Mouse (Mus musculus) forebrain, embryonic 14.5 days (tissue): ENCODE measurements at regions not wholly inside any gene's neighbourhood (a gene's known extent, or its start where the extent isn't known, plus 50 kb on each side); places are given as distances from the start of the nearest gene placed in this dataset.

Source experiments
- ATAC-seq: fragments of 200-750 bp; cut with Nextera tagmentation; 2 replicates; pipeline ENCODE4 v1.8.0; 2017; ENCODE audit warnings: mild to moderate bottlenecking, moderate library complexity
- DNase-seq: peaks from one replicate; pipeline ENCODE4 v3.0.0-alpha.2; 2015; ENCODE audit warnings: low spot score
- H3K27ac ChIP-seq: fragments of 300-500 bp; sonication (generic); 2 replicates; pipeline ENCODE4 v1.5.1; 2014; ENCODE audit warnings: low read depth, mild to moderate bottlenecking, control low read depth, low read length, moderate library complexity
- H3K27me3 ChIP-seq: fragments of 300-500 bp; sonication (generic); replicated peaks from 2 replicates; pipeline ENCODE4 v1.6.1; 2014; ENCODE audit warnings: low read length, control low read depth, mixed read lengths; ENCODE audit not compliant: control insufficient read depth, insufficient read depth
- H3K36me3 ChIP-seq: fragments of 300-500 bp; sonication (generic); 2 replicates; pipeline ENCODE4 v1.6.1; 2014; ENCODE audit warnings: low read length, control low read depth; ENCODE audit not compliant: control insufficient read depth, insufficient read depth
- H3K4me1 ChIP-seq: fragments of 300-500 bp; sonication (generic); 2 replicates; pipeline ENCODE4 v1.6.1; 2014; ENCODE audit warnings: antibody characterized with exemption, low read length, control low read depth; ENCODE audit not compliant: control insufficient read depth, insufficient read depth
- H3K4me2 ChIP-seq: fragments of 300-500 bp; sonication (generic); 2 replicates; pipeline ENCODE4 v1.6.1; 2014; ENCODE audit warnings: mild to moderate bottlenecking, control low read depth, low read length
- H3K4me3 ChIP-seq: fragments of 300-500 bp; sonication (generic); 2 replicates; pipeline ENCODE4 v1.5.1; 2014; ENCODE audit warnings: low read depth, low read length, control low read depth
- H3K9ac ChIP-seq: fragments of 300-500 bp; sonication (generic); 2 replicates; pipeline ENCODE4 v1.6.1; 2014; ENCODE audit warnings: mild to moderate bottlenecking, low read length, control low read depth, moderate library complexity
- H3K9me3 ChIP-seq: fragments of 300-500 bp; sonication (generic); replicated peaks from 2 replicates; pipeline ENCODE4 v1.6.1; 2016; ENCODE audit warnings: low read length, control low read depth, mixed read lengths; ENCODE audit not compliant: control insufficient read depth
- WGBS: fragments of 180-500 bp; shearing (Covaris S2); extraction: QIAGEN DNeasy Blood & Tissue Kit; methylation state at CpG from one replicate; pipeline ENCODE4 v1.1.7; 2014; 5-methylcytosine and 5-hydroxymethylcytosine counted together

GRCm38 (mm10) chr3:126276008-126276700 is 87.3 kb upstream of the Arsj start:
- DNase-seq (no peak), ATAC-seq (no peak)
- no peaks in the 10 kb centered on the region for H3K27me3 ChIP-seq
- WGBS = 64% methylated on average over 3 of the region's 3 CpGs
- no peaks in the 10 kb centered on the region for H3K9me3 ChIP-seq
- H3K9ac ChIP-seq = no peak overlapping the region
- H3K4me3 ChIP-seq = no peak overlapping the region
- H3K36me3 ChIP-seq = no peaks in the 10 kb centered on the region
- H3K4me2 ChIP-seq = no peak overlapping the region
- H3K4me1 ChIP-seq = no peaks in the 10 kb centered on the region
- H3K27ac ChIP-seq = no peak overlapping the region

DNA sequence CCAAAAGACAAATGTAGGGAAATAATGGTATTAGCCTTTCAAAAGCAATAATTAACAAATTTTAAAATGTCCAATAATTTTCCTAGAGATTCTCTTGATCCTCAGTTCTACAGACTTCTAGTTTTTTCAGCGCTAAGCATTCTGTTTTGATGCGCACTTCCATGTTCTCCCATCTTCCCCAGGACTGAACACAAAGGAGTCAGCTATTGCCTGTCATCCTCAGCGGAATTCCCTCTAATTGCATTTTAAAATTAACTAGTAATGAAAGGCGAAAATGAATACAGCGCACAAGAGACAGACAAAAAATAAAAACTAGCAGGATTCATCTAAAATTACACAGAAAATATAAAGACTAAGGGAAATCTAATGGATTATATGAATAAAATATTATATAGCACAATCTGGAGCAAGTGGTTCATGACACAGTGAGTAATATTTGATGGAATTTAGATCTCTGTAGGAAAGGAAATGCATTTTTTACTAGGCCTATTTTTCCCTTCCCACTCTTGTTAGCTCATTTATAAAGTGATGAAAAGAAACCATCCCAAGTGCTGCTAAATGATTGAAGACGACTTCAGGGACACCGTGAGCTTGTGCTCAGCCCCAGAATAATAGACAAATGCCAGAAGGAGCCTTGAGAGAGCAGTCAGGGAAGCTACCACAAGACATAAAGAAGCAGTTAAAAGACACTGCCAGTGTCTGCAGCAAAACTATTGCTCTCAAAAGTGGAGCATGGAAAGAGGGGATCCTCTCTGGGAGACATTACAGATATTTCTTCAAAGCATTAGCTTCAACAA is 79.0 kb upstream of the Arsj start:
- ATAC-seq = no peak
- DNase-seq = no peak
- no peak overlapping the region for H3K9ac ChIP-seq
- H3K4me2 ChIP-seq = no peak overlapping the region
- no peaks in the 10 kb centered on the region for H3K4me1 ChIP-seq
- no peaks in the 10 kb centered on the region for H3K27me3 ChIP-seq
- H3K27ac ChIP-seq = no peak overlapping the region
- no peaks in the 10 kb centered on the region for H3K36me3 ChIP-seq
- WGBS = 77% methylated on average over 7 of the region's 7 CpGs
- no peak overlapping the region for H3K4me3 ChIP-seq
- no peaks in the 10 kb centered on the region for H3K9me3 ChIP-seq

DNA sequence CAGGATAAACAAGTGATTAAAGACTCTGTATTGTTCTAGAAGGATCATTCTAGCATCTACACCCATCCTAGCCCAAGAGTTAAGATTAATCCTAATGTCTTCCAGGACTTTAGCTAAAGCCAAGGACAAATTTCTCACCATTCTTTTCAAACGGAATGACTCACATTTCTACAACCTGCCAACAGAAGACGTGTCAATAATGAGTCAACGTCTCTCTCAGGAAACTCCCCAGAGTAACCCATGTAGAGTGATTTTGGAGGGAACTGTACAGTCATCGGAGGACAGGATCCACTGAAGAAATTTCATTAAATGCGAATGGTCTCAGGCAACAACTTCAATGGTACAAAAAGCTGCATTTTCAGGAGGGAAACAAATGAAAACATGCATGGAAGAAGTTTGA is 71.2 kb upstream of the Arsj start:
- H3K9me3 ChIP-seq = no peaks in the 10 kb centered on the region
- H3K9ac ChIP-seq = no peak overlapping the region
- no peak overlapping the region for H3K4me2 ChIP-seq
- no peak for ATAC-seq
- no peaks in the 10 kb centered on the region for H3K4me1 ChIP-seq
- no peak overlapping the region for H3K4me3 ChIP-seq
- no peak for DNase-seq
- 84% methylated on average over 5 of the region's 5 CpGs for WGBS
- H3K27ac ChIP-seq = no peak overlapping the region
- H3K27me3 ChIP-seq = no peaks in the 10 kb centered on the region
- H3K36me3 ChIP-seq = no peaks in the 10 kb centered on the region

DNA sequence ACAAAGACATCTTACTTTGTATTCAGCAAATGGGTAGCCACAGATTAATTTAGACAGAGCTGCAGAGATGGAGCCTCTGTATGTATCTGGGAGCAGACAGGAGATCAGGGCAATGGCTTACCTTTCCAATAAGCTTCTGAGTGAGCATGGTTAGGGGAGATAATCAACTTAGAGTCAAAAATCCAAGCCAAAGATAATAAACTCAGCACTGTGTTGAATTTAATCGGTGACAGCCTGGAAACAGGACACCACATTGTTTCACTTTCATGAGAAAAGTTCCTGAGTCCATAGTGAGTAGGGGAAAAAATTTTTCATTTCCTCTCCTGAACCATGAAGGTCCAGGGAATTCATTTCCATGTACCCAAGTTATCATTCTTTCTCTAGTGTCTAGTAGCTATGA is 70.7 kb upstream of the Arsj start:
- ATAC-seq (no peak), DNase-seq (no peak)
- Histone ChIP-seq H3K27me3 (no peaks in the 10 kb centered on the region), H3K36me3 (no peaks in the 10 kb centered on the region), H3K4me1 (no peaks in the 10 kb centered on the region), H3K27ac (no peak overlapping the region), H3K9ac (no peak overlapping the region), H3K4me3 (no peak overlapping the region), H3K4me2 (no peak overlapping the region), H3K9me3 (no peaks in the 10 kb centered on the region)
- WGBS = 94% methylated on average over 1 of the region's 1 CpGs

GRCm38 (mm10) chr3:126293645-126294044 is 69.8 kb upstream of the Arsj start:
- 92% methylated on average over 4 of the region's 4 CpGs for WGBS
- no peak for ATAC-seq
- H3K4me3 ChIP-seq = no peak overlapping the region
- no peaks in the 10 kb centered on the region for H3K4me1 ChIP-seq
- H3K9me3 ChIP-seq = no peaks in the 10 kb centered on the region
- no peak overlapping the region for H3K4me2 ChIP-seq
- H3K27me3 ChIP-seq = no peaks in the 10 kb centered on the region
- DNase-seq = no peak
- H3K27ac ChIP-seq = no peak overlapping the region
- no peak overlapping the region for H3K9ac ChIP-seq
- no peaks in the 10 kb centered on the region for H3K36me3 ChIP-seq

GRCm38 (mm10) chr3:126295932-126296331 is 67.6 kb upstream of the Arsj start:
- no peak for DNase-seq
- H3K9me3 ChIP-seq = no peaks in the 10 kb centered on the region
- no peaks in the 10 kb centered on the region for H3K4me1 ChIP-seq
- no peak for ATAC-seq
- no peaks in the 10 kb centered on the region for H3K27me3 ChIP-seq
- H3K36me3 ChIP-seq = no peaks in the 10 kb centered on the region
- no peak overlapping the region for H3K27ac ChIP-seq
- no peak overlapping the region for H3K4me2 ChIP-seq
- 84% methylated on average over 1 of the region's 1 CpGs for WGBS
- no peak overlapping the region for H3K9ac ChIP-seq
- H3K4me3 ChIP-seq = no peak overlapping the region

DNA sequence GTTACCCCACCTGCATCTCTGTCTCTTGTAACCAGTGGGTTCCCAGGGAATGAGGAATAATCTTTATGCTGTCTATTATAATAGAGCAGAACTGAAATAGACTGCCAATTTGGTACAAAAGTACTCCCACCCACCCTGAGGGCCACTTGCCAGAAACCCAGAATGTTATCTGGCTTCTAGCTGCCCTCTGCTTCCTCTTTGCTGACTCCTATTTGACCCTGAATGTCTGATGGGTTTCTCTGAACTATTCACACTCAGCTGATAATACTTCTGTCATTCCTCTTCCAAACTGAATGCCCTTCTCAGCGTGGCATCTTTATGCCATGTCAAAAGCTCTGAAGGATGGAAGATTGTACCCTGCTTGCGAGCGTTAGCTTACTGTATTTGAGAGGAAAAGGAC is 64.2 kb upstream of the Arsj start:
- DNase-seq = no peak
- no peaks in the 10 kb centered on the region for H3K9me3 ChIP-seq
- ATAC-seq = no peak
- H3K4me2 ChIP-seq = no peak overlapping the region
- 51% methylated on average over 3 of the region's 3 CpGs for WGBS
- no peak overlapping the region for H3K4me3 ChIP-seq
- no peak overlapping the region for H3K9ac ChIP-seq
- H3K27ac ChIP-seq = no peak overlapping the region
- H3K36me3 ChIP-seq = no peaks in the 10 kb centered on the region
- H3K27me3 ChIP-seq = no peaks in the 10 kb centered on the region
- no peaks in the 10 kb centered on the region for H3K4me1 ChIP-seq

GRCm38 (mm10) chr3:126308303-126308702 is 55.2 kb upstream of the Arsj start:
- H3K36me3 ChIP-seq = no peaks in the 10 kb centered on the region

More at GRCm38 (mm10) chr3:126308303-126308702, 55.2 kb upstream of the Arsj start:
- Histone ChIP-seq H3K4me2 (no peak overlapping the region), H3K9ac (no peak overlapping the region), H3K9me3 (no peaks in the 10 kb centered on the region), H3K4me3 (no peak overlapping the region), H3K27ac (no peak overlapping the region), H3K27me3 (no peaks in the 10 kb centered on the region), H3K4me1 (no peaks in the 10 kb centered on the region)
- DNase-seq (no peak), ATAC-seq (no peak)
